Mouse (Mus musculus) heart, postnatal 0 days (tissue): ENCODE measurements around the gene Itpr2.

Source experiments
- CTCF ChIP-seq: IDR thresholded peaks from 2 replicates; pipeline ENCODE4 v1.5.1; 2016; ENCODE audit warnings: antibody characterized with exemption, control low read depth, low read depth
- EP300 ChIP-seq: IDR thresholded peaks from 2 replicates; pipeline ENCODE4 v1.6.1; 2016; ENCODE audit warnings: antibody characterized with exemption, low read depth

GRCm38 (mm10) chr6:146337237-146337636 is 164.8 kb downstream of the Itpr2 start:
- TF ChIP-seq CTCF: no peak
- TF ChIP-seq EP300: no peak
